Mouse (Mus musculus) hindbrain, embryonic 11.5 days (tissue): ENCODE measurements around the gene Gin1. TPM values are rescaled to one million over a fixed set of nuclear protein-coding genes. Genes with fewer than 3 reads are reported as not detected.
"Not testable (repeated sequence)": the region's sequence is repeated elsewhere in the genome, so short reads cannot be mapped to it uniquely, and the experiment has no call there.

Experiments used
- ATAC-seq: fragments of 200-750 bp; cut with Nextera tagmentation; 2 replicates; pipeline ENCODE4 v1.8.0; 2017; ENCODE audit warnings: mild to moderate bottlenecking, moderate TSS enrichment, moderate library complexity; ENCODE audit not compliant: low FRiP score
- DNase-seq: peaks from one replicate; pipeline ENCODE4 v3.0.0-alpha.2; 2015; ENCODE audit warnings: low spot score
- H3K27ac ChIP-seq: fragments of 300-500 bp; sonication (generic); 2 replicates; pipeline ENCODE4 v1.5.1; 2014; ENCODE audit warnings: mild to moderate bottlenecking, low read depth, low read length
- H3K27me3 ChIP-seq: fragments of 300-500 bp; sonication (generic); 2 replicates; pipeline ENCODE4 v1.6.1; 2014; ENCODE audit warnings: mild to moderate bottlenecking, low read length, moderate library complexity, mixed read lengths; ENCODE audit not compliant: control insufficient read depth, insufficient read depth
- H3K36me3 ChIP-seq: fragments of 300-500 bp; sonication (generic); 2 replicates; pipeline ENCODE4 v1.6.1; 2014; ENCODE audit warnings: mild to moderate bottlenecking, low read length, moderate library complexity, mixed read lengths; ENCODE audit not compliant: control insufficient read depth, insufficient read depth
- H3K4me1 ChIP-seq: fragments of 300-500 bp; sonication (generic); replicated peaks from 2 replicates; pipeline ENCODE4 v1.6.1; 2014; ENCODE audit warnings: low read length, mixed read lengths; ENCODE audit not compliant: control insufficient read depth, insufficient read depth
- H3K4me2 ChIP-seq: fragments of 300-500 bp; sonication (generic); replicated peaks from 2 replicates; pipeline ENCODE4 v1.6.1; 2014; ENCODE audit warnings: mild to moderate bottlenecking, low read depth, low read length
- H3K4me3 ChIP-seq: fragments of 300-500 bp; sonication (generic); 2 replicates; pipeline ENCODE4 v1.5.1; 2014; ENCODE audit warnings: low read depth, low read length
- H3K9ac ChIP-seq: fragments of 300-500 bp; sonication (generic); 2 replicates; pipeline ENCODE4 v1.6.1; 2014; ENCODE audit warnings: low read depth, low read length
- H3K9me3 ChIP-seq: fragments of 300-500 bp; sonication (generic); 2 replicates; pipeline ENCODE4 v1.6.1; 2016; ENCODE audit warnings: low read length; ENCODE audit not compliant: control insufficient read depth
- WGBS: fragments of 180-500 bp; shearing (Covaris S2); extraction: QIAGEN DNeasy Blood & Tissue Kit; methylation state at CpG from one replicate; pipeline ENCODE4 v1.1.7; 2014; 5-methylcytosine and 5-hydroxymethylcytosine counted together
- polyA plus RNA-seq: library from polyadenylated mRNA; unstranded; fragments of >200 nt; fragmentation: Nextera tagmentation; extraction: Ambion mirVana; gene quantifications from 2 replicates; pipeline ENCODE4 v1.2.1, GENCODE M21; 2014

Gene Gin1
- polyA plus RNA-seq, 1 experiment from 2014 or later = 18.6 TPM

- Histone ChIP-seq H3K4me1 (no peaks in the 10 kb centered on the region), H3K4me3 (no peak overlapping the region), H3K36me3 (no peaks in the 10 kb centered on the region), H3K9ac (no peak overlapping the region), H3K27me3 (no peaks in the 10 kb centered on the region), H3K4me2 (no peak overlapping the region), H3K9me3 (no peaks in the 10 kb centered on the region), H3K27ac (no peak overlapping the region)
- no peak for ATAC-seq
- DNase-seq = no peak
These were observed 10.1 kb upstream of the Gin1 start for GRCm38 (mm10) chr1:97759841-97760240.

DNA sequence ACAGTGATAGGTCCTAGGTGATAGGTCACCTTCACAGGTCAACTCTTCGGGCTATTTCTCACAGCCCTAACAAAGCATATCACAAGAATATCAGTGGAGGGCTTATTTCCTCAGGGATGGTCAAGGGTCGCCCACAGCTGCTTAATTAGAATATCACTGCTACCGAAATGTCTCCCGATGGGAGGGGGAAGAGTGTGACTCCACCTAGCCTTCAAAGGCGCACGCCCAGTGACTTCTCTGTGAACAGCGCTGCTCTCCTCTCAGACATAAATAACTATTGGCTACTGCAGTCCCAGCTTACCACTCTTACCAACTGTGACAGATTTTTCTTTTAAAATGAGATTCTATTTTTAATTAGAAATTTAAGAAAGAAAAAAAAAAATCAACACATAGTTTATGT lies 9.4 kb upstream of the Gin1 start:
- Histone ChIP-seq H3K9me3 (no peaks in the 10 kb centered on the region), H3K27me3 (no peaks in the 10 kb centered on the region), H3K4me1 (no peaks in the 10 kb centered on the region), H3K4me3 (no peak overlapping the region), H3K36me3 (no peaks in the 10 kb centered on the region), H3K9ac (no peak overlapping the region), H3K27ac (no peak overlapping the region), H3K4me2 (no peak overlapping the region)
- ATAC-seq = no peak
- DNase-seq = no peak
- 69% methylated on average over 7 of the region's 7 CpGs for WGBS

DNA sequence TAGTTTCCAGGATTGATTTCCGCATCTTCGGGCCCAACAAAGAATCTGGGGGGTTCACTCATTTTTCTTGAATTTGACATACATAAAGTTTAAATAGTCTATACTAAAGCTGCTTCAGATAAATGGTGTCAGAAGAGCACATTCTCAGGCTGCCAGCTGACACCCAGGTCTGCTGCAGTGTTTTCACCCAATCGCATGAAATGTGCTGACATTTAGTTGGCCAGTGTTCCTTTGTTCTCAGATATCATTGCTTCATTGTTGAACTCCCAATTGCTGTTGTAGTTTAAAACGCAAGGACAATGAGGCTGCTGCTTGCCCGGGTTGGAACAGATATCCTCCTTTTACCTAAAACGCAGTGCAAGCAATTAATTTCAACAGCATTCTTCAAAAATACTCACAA lies 8.5 kb upstream of the Gin1 start:
- WGBS = 74% methylated on average over 6 of the region's 6 CpGs
- DNase-seq (no peak), ATAC-seq (no peak)
- Histone ChIP-seq H3K27ac (no peak overlapping the region), H3K4me1 (no peaks in the 10 kb centered on the region), H3K36me3 (no peaks in the 10 kb centered on the region), H3K4me2 (no peak overlapping the region), H3K9ac (no peak overlapping the region), H3K27me3 (no peaks in the 10 kb centered on the region), H3K4me3 (no peak overlapping the region), H3K9me3 (no peaks in the 10 kb centered on the region)

DNA sequence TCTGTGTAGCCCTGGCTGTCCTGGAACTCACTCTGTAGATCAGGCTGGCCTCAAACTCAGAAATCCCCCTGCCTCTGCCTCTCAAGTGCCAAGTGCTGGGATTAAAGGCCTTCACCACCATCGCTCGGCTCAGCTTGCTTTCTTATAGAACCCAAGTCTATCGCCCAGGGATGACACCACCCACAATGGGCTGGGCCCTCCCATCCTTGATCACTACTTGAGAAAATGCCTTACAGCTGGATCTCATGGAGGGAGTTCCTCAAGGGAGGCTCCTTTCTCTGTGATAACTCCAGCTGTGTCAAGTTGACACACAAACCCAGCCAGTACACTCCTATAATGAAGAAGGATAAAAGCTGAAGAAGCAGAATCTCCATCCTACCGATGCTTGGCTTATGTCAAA lies 4.3 kb upstream of the Gin1 start:
- not testable (repeated sequence) for H3K9ac ChIP-seq, ATAC-seq, DNase-seq, H3K9me3 ChIP-seq, H3K4me3 ChIP-seq, H3K27me3 ChIP-seq, H3K36me3 ChIP-seq, H3K4me1 ChIP-seq, H3K27ac ChIP-seq, H3K4me2 ChIP-seq
- WGBS = 86% methylated on average over 4 of the region's 4 CpGs

DNA sequence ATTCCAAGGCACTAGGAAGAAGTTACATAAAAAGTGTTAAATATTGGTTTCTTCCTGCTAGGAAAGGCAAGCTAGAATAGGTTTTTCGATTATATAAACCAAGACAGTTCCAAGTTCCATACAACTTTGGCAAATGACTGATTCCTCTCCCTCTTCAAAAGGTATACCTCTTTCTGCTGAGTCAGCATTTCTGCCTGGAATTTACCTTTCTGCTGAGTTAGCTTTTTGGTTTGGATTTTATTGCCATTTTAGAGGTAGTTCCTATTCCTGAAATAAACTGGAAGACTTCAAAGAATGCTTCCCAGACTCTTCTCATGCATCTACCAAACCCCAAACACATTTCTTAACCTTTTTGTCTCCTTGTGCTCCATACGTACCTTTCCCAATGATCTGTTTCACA lies 1.9 kb upstream of the Gin1 start:
- H3K4me2 ChIP-seq = peak overlapping the region; percentile 70; the same call in 1 of the 2 replicates
- ATAC-seq = no peak
- H3K4me1 ChIP-seq = no peaks in the 10 kb centered on the region
- WGBS = 84% methylated on average over 2 of the region's 2 CpGs
- H3K27ac ChIP-seq = no peak overlapping the region
- H3K36me3 ChIP-seq = no peaks in the 10 kb centered on the region
- DNase-seq = no peak
- no peak overlapping the region for H3K9ac ChIP-seq
- no peaks in the 10 kb centered on the region for H3K9me3 ChIP-seq
- H3K4me3 ChIP-seq = peak overlapping the region; percentile 13; the same call in 1 of the 2 replicates
- H3K27me3 ChIP-seq = no peaks in the 10 kb centered on the region

DNA sequence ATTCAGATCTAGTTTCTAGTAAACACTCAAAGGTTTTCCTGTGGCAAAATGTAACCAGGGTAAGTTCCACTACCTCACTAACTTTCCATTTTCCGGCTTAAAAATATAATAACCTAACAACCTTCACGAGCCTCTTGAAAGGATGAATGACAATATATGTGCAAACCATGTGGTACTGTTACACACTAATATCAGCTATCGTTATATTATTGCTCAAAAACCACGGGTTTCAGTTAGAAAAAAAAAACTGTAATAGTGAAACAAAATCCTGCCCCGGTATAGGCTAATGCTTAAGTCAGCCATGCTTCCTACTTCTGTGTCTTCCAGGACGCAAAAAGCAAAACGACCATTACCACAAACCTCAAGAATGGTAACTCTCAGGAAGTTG lies 1.1 kb upstream of the Gin1 start:
- H3K27ac ChIP-seq = peak overlapping the region; percentile 61; the same call in 1 of the 2 replicates

DNA sequence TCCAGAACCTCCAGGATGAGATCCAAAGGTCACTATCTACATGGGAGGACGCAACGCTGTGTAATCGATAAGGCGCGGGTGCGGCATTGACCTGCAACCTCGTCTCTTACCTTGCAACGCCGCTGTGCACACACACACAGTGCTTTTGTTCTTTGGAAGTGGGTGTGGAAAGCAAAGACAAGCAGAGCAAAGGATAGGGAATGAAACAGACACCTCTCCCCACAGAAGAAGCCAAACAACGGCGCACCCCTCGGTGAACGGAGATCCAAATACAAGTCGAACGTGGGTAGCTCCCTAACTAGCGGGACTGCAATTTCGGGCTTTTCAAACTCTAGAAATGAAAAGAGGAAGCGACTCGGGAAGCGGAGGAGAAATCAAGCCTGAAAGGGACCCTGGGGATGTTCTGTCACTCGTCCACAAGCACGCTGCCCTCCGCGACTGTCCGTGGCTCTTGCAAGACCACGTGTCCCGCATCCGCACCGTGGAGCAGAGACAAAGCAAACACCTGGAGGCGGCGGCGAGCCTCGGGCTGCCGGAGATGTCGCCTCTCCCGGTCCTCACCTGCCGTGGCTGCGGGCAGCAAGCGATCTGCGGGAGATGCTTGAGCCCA lies 573 bp upstream of the Gin1 start:
- Histone ChIP-seq H3K4me3 (peak overlapping the region; percentile 84), H3K36me3 (no peaks in the 10 kb centered on the region), H3K27ac (peak overlapping the region; percentile 61), H3K9me3 (no peaks in the 10 kb centered on the region), H3K4me2 (peak overlapping the region; percentile 70), H3K27me3 (no peaks in the 10 kb centered on the region), H3K4me1 (no peaks in the 10 kb centered on the region), H3K9ac (peak overlapping the region; percentile 88)
- peak; percentile 75 for ATAC-seq
- WGBS = under 1% methylated on average over 40 of the region's 40 CpGs
- DNase-seq = peak; percentile 55

More for the DNA sequence above, 1.1 kb upstream of the Gin1 start:
- Histone ChIP-seq H3K4me3 (peak overlapping the region; percentile 84), H3K4me2 (peak overlapping the region; percentile 70), H3K27me3 (no peaks in the 10 kb centered on the region), H3K36me3 (no peaks in the 10 kb centered on the region), H3K9me3 (no peaks in the 10 kb centered on the region), H3K4me1 (no peaks in the 10 kb centered on the region), H3K9ac (peak overlapping the region; percentile 88)
- DNase-seq (no peak), ATAC-seq (no peak)
- WGBS = 20% methylated on average over 7 of the region's 7 CpGs

DNA sequence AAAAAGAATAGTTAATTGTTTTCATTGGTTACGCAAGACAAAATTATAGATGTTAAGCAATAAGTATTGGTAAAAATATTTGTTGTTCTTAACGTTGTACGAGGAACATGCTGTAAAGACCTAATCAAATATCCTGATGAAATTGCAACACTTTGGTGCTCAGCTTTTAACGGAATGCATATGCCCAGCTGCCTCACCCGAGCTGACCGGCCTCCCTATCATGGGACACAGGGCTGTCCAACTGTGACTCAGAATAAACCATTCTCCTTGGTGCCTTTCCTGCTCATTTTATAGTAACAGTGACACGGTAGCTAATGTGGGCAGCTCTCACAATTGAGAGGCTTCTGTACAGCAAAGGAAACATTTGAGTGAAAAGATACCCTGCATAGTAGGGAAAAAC lies 1.1 kb downstream of the Gin1 start:
- H3K4me3 ChIP-seq = no peak overlapping the region
- no peak overlapping the region for H3K9ac ChIP-seq
- ATAC-seq (no peak), DNase-seq (no peak)
- no peaks in the 10 kb centered on the region for H3K4me1 ChIP-seq
- H3K27me3 ChIP-seq = no peaks in the 10 kb centered on the region
- 77% methylated on average over 7 of the region's 7 CpGs for whole genome bisulfite sequencing
- no peaks in the 10 kb centered on the region for H3K9me3 ChIP-seq
- no peak overlapping the region for H3K27ac ChIP-seq
- H3K36me3 ChIP-seq = no peaks in the 10 kb centered on the region
- H3K4me2 ChIP-seq = no peak overlapping the region

- no peaks in the 10 kb centered on the region for H3K9me3 ChIP-seq
- no peak overlapping the region for H3K4me2 ChIP-seq
- no peak overlapping the region for H3K4me3 ChIP-seq
- H3K4me1 ChIP-seq = no peaks in the 10 kb centered on the region
- H3K9ac ChIP-seq = no peak overlapping the region
- H3K27ac ChIP-seq = no peak overlapping the region
- DNase-seq = no peak
- no peak for ATAC-seq
- no peaks in the 10 kb centered on the region for H3K36me3 ChIP-seq
- WGBS = 93% methylated on average over 5 of the region's 5 CpGs
- H3K27me3 ChIP-seq = no peaks in the 10 kb centered on the region
These were observed 1.8 kb downstream of the Gin1 start for GRCm38 (mm10) chr1:97771727-97772126.
